Mouse (Mus musculus) heart, embryonic 16.5 days (tissue): ENCODE measurements around the gene Nudt19. TPM values are rescaled to one million over a fixed set of nuclear protein-coding genes. Genes with fewer than 3 reads are reported as not detected.
"Not testable (repeated sequence)": the region's sequence is repeated elsewhere in the genome, so short reads cannot be mapped to it uniquely, and the experiment has no call there.

Experiments
- ATAC-seq: fragments of 200-750 bp; cut with Nextera tagmentation; replicated peaks from 2 replicates; pipeline ENCODE4 v1.8.0; 2017; ENCODE audit warnings: moderate number of reproducible peaks; ENCODE audit not compliant: insufficient read depth, low FRiP score; ENCODE audit errors: extremely low read depth
- H3K27ac ChIP-seq: fragments of 300-500 bp; sonication (generic); 2 replicates; pipeline ENCODE4 v1.5.1; 2014; ENCODE audit warnings: mild to moderate bottlenecking, low read length, control low read depth, moderate library complexity
- H3K27me3 ChIP-seq: fragments of 300-500 bp; sonication (generic); 2 replicates; pipeline ENCODE4 v1.6.1; 2014; ENCODE audit warnings: low read length, mixed read lengths; ENCODE audit not compliant: control insufficient read depth, insufficient read depth
- H3K36me3 ChIP-seq: fragments of 300-500 bp; sonication (generic); 2 replicates; pipeline ENCODE4 v1.6.1; 2014; ENCODE audit not compliant: control insufficient read depth, insufficient read depth
- H3K4me1 ChIP-seq: fragments of 300-500 bp; sonication (generic); 2 replicates; pipeline ENCODE4 v1.6.1; 2014; ENCODE audit warnings: low read length, mixed read lengths; ENCODE audit not compliant: control insufficient read depth, insufficient read depth
- H3K4me2 ChIP-seq: fragments of 300-500 bp; sonication (generic); 2 replicates; pipeline ENCODE4 v1.6.1; 2014; ENCODE audit warnings: low read depth, mild to moderate bottlenecking, control low read depth, low read length
- H3K4me3 ChIP-seq: fragments of 300-500 bp; sonication (generic); 2 replicates; pipeline ENCODE4 v1.5.1; 2014; ENCODE audit warnings: mild to moderate bottlenecking, control low read depth, low read length
- H3K9ac ChIP-seq: fragments of 300-500 bp; sonication (generic); 2 replicates; pipeline ENCODE4 v1.6.1; 2014; ENCODE audit warnings: low read length, control low read depth
- H3K9me3 ChIP-seq: fragments of 300-500 bp; sonication (generic); replicated peaks from 2 replicates; pipeline ENCODE4 v1.6.1; 2016; ENCODE audit warnings: low read length; ENCODE audit not compliant: control insufficient read depth
- WGBS: fragments of 180-500 bp; shearing (Covaris S2); extraction: QIAGEN DNeasy Blood & Tissue Kit; methylation state at CpG from one replicate; pipeline ENCODE4 v1.1.7; 2014; 5-methylcytosine and 5-hydroxymethylcytosine counted together
- polyA plus RNA-seq: library from polyadenylated mRNA; unstranded; fragments of >200 nt; fragmentation: Nextera tagmentation; extraction: Ambion mirVana; gene quantifications from 2 replicates; pipeline ENCODE4 v1.2.1, GENCODE M21; 2015

The Nudt19 gene
- polyA plus RNA-seq, 1 experiment from 2014 or later: 142 TPM

- H3K4me3 ChIP-seq: no peak overlapping the region
These were observed 23.7 kb upstream of the Nudt19 start for GRCm38 (mm10) chr7:35579849-35580248.

GRCm38 (mm10) chr7:35570883-35571282 is 14.8 kb upstream of the Nudt19 start:
- not testable (repeated sequence) for ATAC-seq, H3K4me3 ChIP-seq, H3K4me1 ChIP-seq, H3K27me3 ChIP-seq, H3K4me2 ChIP-seq, H3K36me3 ChIP-seq, H3K27ac ChIP-seq, H3K9me3 ChIP-seq, H3K9ac ChIP-seq
- 20% methylated on average over 6 of the region's 6 CpGs for WGBS

More at GRCm38 (mm10) chr7:35579849-35580248, 23.7 kb upstream of the Nudt19 start:
- WGBS: 43% methylated on average over 4 of the region's 4 CpGs
- no peak overlapping the region for H3K9ac ChIP-seq
- no peak for ATAC-seq
- no peak overlapping the region for H3K27ac ChIP-seq
- H3K4me1 ChIP-seq: peaks cover 4% of the 10 kb centered on the region
- H3K9me3 ChIP-seq: no peaks in the 10 kb centered on the region
- H3K4me2 ChIP-seq: no peak overlapping the region
- H3K36me3 ChIP-seq: no peaks in the 10 kb centered on the region
- H3K27me3 ChIP-seq: peaks cover 10% of the 10 kb centered on the region

GRCm38 (mm10) chr7:35569724-35570123 is 13.6 kb upstream of the Nudt19 start:
- not testable (repeated sequence) for H3K9me3 ChIP-seq, H3K4me3 ChIP-seq, H3K27ac ChIP-seq, H3K36me3 ChIP-seq, H3K27me3 ChIP-seq, H3K4me2 ChIP-seq, ATAC-seq, H3K4me1 ChIP-seq, H3K9ac ChIP-seq
- 82% methylated on average over 4 of the region's 4 CpGs for WGBS

- H3K27ac ChIP-seq, H3K4me2 ChIP-seq: not testable (repeated sequence)
These were observed 9.9 kb upstream of the Nudt19 start for GRCm38 (mm10) chr7:35565965-35566364.

DNA sequence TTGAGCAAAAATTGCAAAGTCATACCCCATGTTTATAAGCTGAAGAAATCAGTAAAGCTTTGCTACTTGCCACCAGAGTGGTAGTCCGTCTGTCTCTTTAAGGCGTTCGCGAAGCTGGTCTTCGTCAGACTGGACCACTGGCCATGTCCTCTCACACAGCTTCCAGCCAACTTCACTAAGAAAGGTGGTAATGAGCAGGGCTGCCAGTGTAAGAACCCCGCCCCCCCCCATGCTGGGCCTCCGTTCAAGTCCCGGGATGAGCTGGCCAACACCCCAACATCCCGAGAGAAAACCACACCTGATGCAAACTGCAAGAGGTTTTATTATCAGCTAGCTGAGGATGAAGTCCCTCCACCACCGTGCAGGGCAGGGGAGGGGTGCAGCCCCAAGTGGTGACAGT is 8.8 kb upstream of the Nudt19 start:
- not testable (repeated sequence) for H3K4me1 ChIP-seq, H3K27me3 ChIP-seq, H3K4me2 ChIP-seq, H3K27ac ChIP-seq, H3K9me3 ChIP-seq, H3K4me3 ChIP-seq, ATAC-seq, H3K36me3 ChIP-seq, H3K9ac ChIP-seq
- WGBS: 72% methylated on average over 10 of the region's 10 CpGs

More at GRCm38 (mm10) chr7:35565965-35566364, 9.9 kb upstream of the Nudt19 start:
- H3K4me1 ChIP-seq, H3K9me3 ChIP-seq, H3K9ac ChIP-seq, H3K27me3 ChIP-seq, ATAC-seq, H3K4me3 ChIP-seq, H3K36me3 ChIP-seq: not testable (repeated sequence)
- 78% methylated on average over 13 of the region's 13 CpGs for WGBS

DNA sequence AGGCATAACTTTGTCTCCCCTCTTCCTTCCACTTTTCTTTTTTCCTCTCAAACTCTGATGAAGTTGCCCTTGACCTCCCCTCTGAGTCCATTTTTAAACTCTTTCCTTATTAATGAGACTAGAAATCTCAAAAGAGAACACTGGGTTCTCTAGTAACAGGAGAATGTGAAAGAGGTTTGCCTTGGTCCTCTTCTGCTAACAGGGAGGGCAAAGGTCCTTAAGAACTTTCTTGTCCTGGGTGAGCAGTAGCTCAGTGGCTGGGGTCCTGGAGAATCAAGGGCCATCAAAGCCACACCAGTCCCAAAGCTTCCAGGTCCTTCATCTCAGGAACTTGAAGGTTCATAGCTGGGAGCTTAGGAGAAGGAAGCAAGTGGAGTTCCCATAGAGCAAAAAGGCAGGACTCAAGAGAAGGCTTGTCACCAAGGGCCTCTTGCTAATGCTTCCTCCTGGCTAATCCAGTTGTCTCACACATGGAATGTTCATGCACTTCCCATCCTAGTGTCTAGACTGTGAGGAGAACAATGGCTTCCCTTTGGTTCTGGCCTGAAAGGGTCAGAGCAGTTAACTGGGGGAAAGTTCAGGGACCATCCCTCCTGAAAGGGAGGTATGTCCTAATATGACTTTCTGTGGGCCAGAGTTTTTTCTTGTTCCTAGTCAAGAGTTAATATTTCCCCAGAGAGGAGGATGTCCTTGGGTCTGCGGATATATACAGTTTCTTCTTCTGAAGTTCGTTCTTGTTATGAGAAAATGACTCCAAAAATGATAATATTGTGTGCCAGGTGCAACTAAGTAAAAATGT is 8.2 kb upstream of the Nudt19 start:
- Histone ChIP-seq H3K36me3 (no peaks in the 10 kb centered on the region), H3K4me2 (no peak overlapping the region), H3K27ac (no peak overlapping the region), H3K27me3 (no peaks in the 10 kb centered on the region), H3K4me1 (no peaks in the 10 kb centered on the region), H3K4me3 (no peak overlapping the region), H3K9me3 (no peaks in the 10 kb centered on the region), H3K9ac (no peak overlapping the region)
- WGBS: 86% methylated on average over 2 of the region's 2 CpGs
- ATAC-seq: no peak

GRCm38 (mm10) chr7:35563071-35563470 is 7.0 kb upstream of the Nudt19 start:
- Histone ChIP-seq H3K36me3 (no peaks in the 10 kb centered on the region), H3K4me2 (no peak overlapping the region), H3K4me1 (no peaks in the 10 kb centered on the region), H3K9me3 (no peaks in the 10 kb centered on the region), H3K27me3 (no peaks in the 10 kb centered on the region), H3K9ac (no peak overlapping the region), H3K27ac (no peak overlapping the region), H3K4me3 (no peak overlapping the region)
- 57% methylated on average over 11 of the region's 11 CpGs for WGBS
- no peak for ATAC-seq

- Histone ChIP-seq H3K27ac (no peak overlapping the region), H3K9ac (no peak overlapping the region), H3K4me1 (peaks cover 5% of the 10 kb centered on the region; the same call in 1 of the 2 replicates), H3K27me3 (no peaks in the 10 kb centered on the region), H3K4me2 (no peak overlapping the region), H3K9me3 (no peaks in the 10 kb centered on the region), H3K4me3 (no peak overlapping the region), H3K36me3 (no peaks in the 10 kb centered on the region)
- WGBS: 88% methylated on average over 3 of the region's 3 CpGs
- no peak for ATAC-seq
These were observed 3.7 kb upstream of the Nudt19 start for GRCm38 (mm10) chr7:35559838-35560237.

DNA sequence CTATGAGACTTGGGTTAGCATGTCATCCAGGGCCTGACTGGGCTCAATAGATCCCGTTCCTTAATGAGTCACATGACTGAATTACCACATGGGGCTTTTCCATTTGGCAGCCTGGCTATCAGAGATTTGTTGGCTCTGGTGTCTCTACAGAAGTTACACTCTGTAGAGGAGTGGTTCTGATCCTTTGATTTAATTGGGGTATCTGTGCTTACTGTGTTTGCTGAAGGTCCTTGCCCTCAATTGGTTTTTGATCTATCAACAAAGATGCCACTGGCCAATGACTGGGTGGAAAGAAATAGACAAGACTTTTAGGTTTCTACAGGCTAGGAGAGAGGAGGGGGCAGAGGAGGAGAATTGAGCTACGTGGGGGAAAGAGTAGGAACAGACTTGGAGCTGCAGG is 2.6 kb upstream of the Nudt19 start:
- Histone ChIP-seq H3K27me3 (no peaks in the 10 kb centered on the region), H3K36me3 (no peaks in the 10 kb centered on the region), H3K4me3 (no peak overlapping the region), H3K4me2 (no peak overlapping the region), H3K9ac (no peak overlapping the region), H3K4me1 (peaks cover 10% of the 10 kb centered on the region), H3K27ac (no peak overlapping the region), H3K9me3 (no peaks in the 10 kb centered on the region)
- ATAC-seq: no peak
- WGBS: 35% methylated on average over 2 of the region's 2 CpGs
